28 mouse cellular contexts compared by ENCODE assay signal in the genomic region with DNA sequence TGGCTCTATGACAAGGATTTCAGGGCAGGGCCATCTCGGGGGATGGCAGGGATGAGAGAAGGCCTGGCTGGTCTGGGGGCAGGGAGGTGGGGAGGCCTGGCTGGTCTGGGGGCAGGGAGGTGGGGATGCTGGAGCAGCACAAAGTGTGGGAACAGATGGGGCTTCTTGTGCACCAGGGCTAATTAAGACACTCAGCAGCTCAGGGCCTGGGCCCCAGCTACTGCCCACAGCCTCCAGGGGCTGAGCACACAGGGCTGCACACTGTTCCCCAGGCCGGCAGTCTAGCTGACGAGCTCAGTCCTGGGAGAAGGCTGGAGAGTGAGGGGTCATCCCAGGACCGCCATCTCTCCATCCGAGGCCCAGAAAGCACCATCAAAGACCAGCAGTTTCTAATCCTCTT. TPM values are rescaled to one million over a fixed set of nuclear protein-coding genes. Genes with fewer than 3 reads are reported as not detected.
DNase-seq lines count a peak whose midpoint lies in the region; ATAC-seq lines count a peak whose summit lies in the region.
"Had no signal": no experiment of that assay in that cellular context is flagged by ENCODE, and none has a peak within 500 bp of the region (broad histone marks: within the 10 kb centered on the region; RNA-seq: fewer than 3 reads in every experiment).

No protein-coding gene starts in this region.

- no peak overlapping the region for H3K4me2 ChIP-seq in heart, embryonic 13.5 days
- H3K4me2 ChIP-seq in midbrain, embryonic 11.5 days: no peak overlapping the region
- no peak overlapping the region for H3K4me2 ChIP-seq in midbrain, embryonic 15.5 days
- H3K4me2 ChIP-seq: heart, embryonic 15.5 days; limb, embryonic 12.5 days; lung, embryonic 15.5 days had no signal

- no peak overlapping the region for H3K9ac ChIP-seq in heart, embryonic 13.5 days
- H3K9ac ChIP-seq in midbrain, embryonic 11.5 days (ENCODE audit: low read length): no peak overlapping the region
- no peak overlapping the region for H3K9ac ChIP-seq in midbrain, embryonic 15.5 days
- H3K9ac ChIP-seq: heart, embryonic 15.5 days; limb, embryonic 12.5 days; liver, embryonic 14.5 days; lung, embryonic 15.5 days had no signal

- no peak for DNase-seq in heart, postnatal 25 days (ENCODE audit: low spot score)
- DNase-seq in midbrain, embryonic 11.5 days (ENCODE audit: low spot score, missing footprints): no peak
- DNase-seq in adipocyte (ENCODE audit: low spot score): no peak
- DNase-seq: B cell, adult 2 months; cerebellum, adult 2 months; cerebellum, postnatal 36 days; gastrocnemius, postnatal 10 days; heart, adult 2 months; kidney, adult 11 months; lung, postnatal 4 days; right cerebral cortex, postnatal 14 days; spleen, adult 18-20 months; thymus, adult 18-20 months had no signal

- 0 out of 2 replicates have a peak, but pooled peaks have one; percentile 46 for ATAC-seq in heart, embryonic 13.5 days (ENCODE audit: extremely low read depth, insufficient number of reproducible peaks, low FRiP score, low TSS enrichment)
- peak; percentile 74; the same call in 1 of the 2 replicates for ATAC-seq in midbrain, embryonic 11.5 days (ENCODE audit: low FRiP score)
- no peak for ATAC-seq in midbrain, embryonic 15.5 days (replicated peaks)
- ATAC-seq in megakaryocyte-erythroid progenitor cell, adult 5-6 weeks (replicated peaks; ENCODE audit: low FRiP score, low TSS enrichment, poor library complexity, severe bottlenecking): 0 out of 2 replicates have a peak, but pooled peaks have one; percentile 2
- no peak for ATAC-seq in erythroblast, adult 5-6 weeks (replicated peaks; ENCODE audit: low FRiP score, poor library complexity, severe bottlenecking)

- 65% methylated on average over 5 of the region's 5 CpGs for WGBS in heart, embryonic 13.5 days
- 40% methylated on average over 5 of the region's 5 CpGs for WGBS in midbrain, embryonic 11.5 days
- 30% methylated on average over 5 of the region's 5 CpGs for WGBS in midbrain, embryonic 15.5 days

- no peaks in the 10 kb centered on the region for H3K4me1 ChIP-seq in heart, embryonic 13.5 days
- H3K4me1 ChIP-seq in midbrain, embryonic 11.5 days (ENCODE audit: control insufficient read depth, insufficient read depth, low read length): peaks cover 19% of the 10 kb centered on the region
- H3K4me1 ChIP-seq in midbrain, embryonic 15.5 days: peaks cover 4% of the 10 kb centered on the region; the same call in 1 of the 2 replicates
- H3K4me1 ChIP-seq: heart, embryonic 15.5 days; lung, embryonic 15.5 days had no signal

- intact Hi-C loops in heart, postnatal 25 days (cut with DNase I): no loop called here

- no peak overlapping the region for H3K4me3 ChIP-seq in heart, embryonic 13.5 days
- H3K4me3 ChIP-seq in midbrain, embryonic 11.5 days (ENCODE audit: low read depth, low read length): no peak overlapping the region
- H3K4me3 ChIP-seq in midbrain, embryonic 15.5 days: no peak overlapping the region
- H3K4me3 ChIP-seq: erythroblast, embryonic 14.5 days; heart, adult 2 months; heart, embryonic 15.5 days; limb, embryonic 12.5 days; lung, embryonic 15.5 days had no signal

- H3K27ac ChIP-seq in heart, embryonic 13.5 days (replicated peaks): no peak overlapping the region
- peak overlapping the region; percentile 25; the same call in 1 of the 2 replicates for H3K27ac ChIP-seq in midbrain, embryonic 11.5 days (ENCODE audit: low read depth, low read length)
- H3K27ac ChIP-seq in midbrain, embryonic 15.5 days: no peak overlapping the region
- H3K27ac ChIP-seq: heart, adult 2 months; heart, embryonic 15.5 days; limb, embryonic 12.5 days; liver, embryonic 14.5 days; lung, embryonic 15.5 days had no signal

- no peaks in the 10 kb centered on the region for H3K9me3 ChIP-seq in heart, embryonic 13.5 days
- no peaks in the 10 kb centered on the region for H3K9me3 ChIP-seq in midbrain, embryonic 11.5 days (ENCODE audit: control insufficient read depth, low read length)
- no peaks in the 10 kb centered on the region for H3K9me3 ChIP-seq in midbrain, embryonic 15.5 days
- H3K9me3 ChIP-seq: heart, embryonic 15.5 days; limb, embryonic 12.5 days; lung, embryonic 15.5 days had no signal

- no peaks in the 10 kb centered on the region for H3K36me3 ChIP-seq in heart, embryonic 13.5 days
- H3K36me3 ChIP-seq in midbrain, embryonic 11.5 days (ENCODE audit: control insufficient read depth, insufficient read depth, low read length): no peaks in the 10 kb centered on the region
- no peaks in the 10 kb centered on the region for H3K36me3 ChIP-seq in midbrain, embryonic 15.5 days (replicated peaks)
- H3K36me3 ChIP-seq: heart, embryonic 15.5 days; limb, embryonic 12.5 days; lung, embryonic 15.5 days had no signal

- peaks cover 32% of the 10 kb centered on the region for H3K27me3 ChIP-seq in heart, embryonic 13.5 days (replicated peaks)
- H3K27me3 ChIP-seq in midbrain, embryonic 11.5 days (ENCODE audit: control insufficient read depth, insufficient read depth, low read length): no peaks in the 10 kb centered on the region
- H3K27me3 ChIP-seq in midbrain, embryonic 15.5 days (replicated peaks): no peaks in the 10 kb centered on the region
- H3K27me3 ChIP-seq: lung, embryonic 15.5 days had no signal

RNA-seq across cellular contexts. Expression of a gene that starts 35.1 kb away (rescaled TPM):
- 51.2 and 56.5 TPM in 2 replicates for polyA plus RNA-seq in heart, embryonic 13.5 days (2015; fragmentation: Nextera tagmentation; extraction: Ambion mirVana)
- total RNA-seq in heart, postnatal 25 days (2021): 10 to 100 TPM; 34.5 to 37.6 TPM
- 32.6 and 32.7 TPM in 2 replicates for polyA plus RNA-seq in midbrain, embryonic 11.5 days (2014; fragmentation: Nextera tagmentation; extraction: Ambion mirVana)
- 33.5 and 36.7 TPM in 2 replicates for polyA plus RNA-seq in midbrain, embryonic 15.5 days (2015; fragmentation: Nextera tagmentation; extraction: Ambion mirVana)
- total RNA-seq in megakaryocyte-erythroid progenitor cell, adult 5-6 weeks (2014; fragmentation: Nextera tagmentation): 51.9 and 52.4 TPM in 2 replicates
- total RNA-seq in megakaryocyte-erythroid progenitor cell, adult 5-6 weeks (2017): 47.2 and 50.8 TPM in 2 replicates
- total RNA-seq in erythroblast, adult 5-6 weeks (2015; ENCODE audit: low replicate concordance): 126 and 156 TPM in 2 replicates
- total RNA-seq in erythroblast, adult 5-6 weeks (2017; ENCODE audit: low replicate concordance): 132 and 164 TPM in 2 replicates

RNA-seq across cellular contexts. Expression of a gene that starts 54.0 kb away (rescaled TPM):
- not detected in 2 replicates for polyA plus RNA-seq in heart, embryonic 13.5 days (2015; fragmentation: Nextera tagmentation; extraction: Ambion mirVana)
- total RNA-seq in heart, postnatal 25 days (2021): not detected
- polyA plus RNA-seq in midbrain, embryonic 11.5 days (2014; fragmentation: Nextera tagmentation; extraction: Ambion mirVana): not detected in 2 replicates
- polyA plus RNA-seq in midbrain, embryonic 15.5 days (2015; fragmentation: Nextera tagmentation; extraction: Ambion mirVana): not detected in 2 replicates
- 7.6 TPM in 1 of 2 replicates, not detected in the other for total RNA-seq in megakaryocyte-erythroid progenitor cell, adult 5-6 weeks (2014; fragmentation: Nextera tagmentation)
- not detected in 2 replicates for total RNA-seq in megakaryocyte-erythroid progenitor cell, adult 5-6 weeks (2017)
- 12.3 TPM in 1 of 2 replicates, not detected in the other for total RNA-seq in erythroblast, adult 5-6 weeks (2015; ENCODE audit: low replicate concordance)
- 7.8 TPM in 1 of 2 replicates, not detected in the other for total RNA-seq in erythroblast, adult 5-6 weeks (2017; ENCODE audit: low replicate concordance)
- total RNA-seq: gastrocnemius, postnatal 10 days; heart, adult 2 months; hematopoietic stem cell, adult 5-6 weeks; left cerebral cortex, adult 8-10 months had no signal
- polyA plus RNA-seq: cerebellum, adult 2 months; erythroblast, embryonic 14.5 days; heart, adult 2 months; heart, embryonic 15.5 days; kidney, embryonic 16.5 days; large intestine, adult 2 months; limb, embryonic 12.5 days; lung, embryonic 15.5 days; neural tube, embryonic 11.5 days; stomach, embryonic 14.5 days had no signal

Comparison
In these comparisons a context has a peak if more than half of its experiments do, and no peak if none do; other contexts are left out.
1. ATAC-seq: peak in heart, embryonic 13.5 days (single experiment), midbrain, embryonic 11.5 days (single experiment) and megakaryocyte-erythroid progenitor cell, adult 5-6 weeks (single experiment); none in midbrain, embryonic 15.5 days (single experiment) and erythroblast, adult 5-6 weeks (single experiment).